ENCODE assay signal across 8 mouse cellular contexts in genomic region chr11:102925351-102925717, GRCm38 (mm10). TPM values are rescaled to one million over a fixed set of nuclear protein-coding genes. Genes with fewer than 3 reads are reported as not detected.
DNase-seq lines count a peak whose midpoint lies in the region; ATAC-seq and TF ChIP-seq lines count a peak whose summit lies in the region.

No protein-coding gene starts in this region.

- peak overlapping the region; percentile 63 for H3K9ac ChIP-seq in hindbrain, embryonic 16.5 days (ENCODE audit: low read depth, low read length)

- no peaks in the 10 kb centered on the region for H3K9me3 ChIP-seq in hindbrain, embryonic 16.5 days (ENCODE audit: control insufficient read depth, low read length)

- peaks cover 4% of the 10 kb centered on the region for H3K4me1 ChIP-seq in hindbrain, embryonic 16.5 days (ENCODE audit: control insufficient read depth, insufficient read depth, low read depth, low read length)

- no peak; the same call in 1 of the 2 replicates for ATAC-seq in hindbrain, embryonic 16.5 days

- H3K4me3 ChIP-seq in gastrocnemius, adult 2 months: peak overlapping the region; percentile 85
- H3K4me3 ChIP-seq in hindbrain, embryonic 16.5 days (ENCODE audit: low read length): peak overlapping the region; percentile 69

- peak; percentile 40; the same call in 1 of the 2 replicates for TF ChIP-seq CTCF in gastrocnemius, adult 2 months (IDR thresholded peaks at IDR 0.05)

- intact Hi-C loops in gastrocnemius, adult 2 months (cut with DNase I): no loop called here

- WGBS in hindbrain, embryonic 16.5 days: under 1% methylated on average over 10 of the region's 10 CpGs

- DNase-seq in gastrocnemius, adult 2 months: no peak
- DNase-seq in gastrocnemius, adult 18-20 months (ENCODE audit: low spot score): no peak
- peak; percentile 75 for DNase-seq in CD4-positive helper T cell, adult 2 months (ENCODE audit: low read depth, low spot score)
- peak; percentile 84 for DNase-seq in embryo, embryonic 10.5 days (ENCODE audit: low spot score)
- peak; percentile 41 for DNase-seq in lung, postnatal 36 days
- DNase-seq in right cerebral cortex, postnatal 10 days (ENCODE audit: low spot score in 2 of 2): no peak
- DNase-seq in layer of hippocampus, postnatal 36 days: no peak

- no peaks in the 10 kb centered on the region for H3K27me3 ChIP-seq in hindbrain, embryonic 16.5 days (replicated peaks; ENCODE audit: control insufficient read depth, insufficient read depth, low read length)

- no peaks in the 10 kb centered on the region for H3K36me3 ChIP-seq in hindbrain, embryonic 16.5 days (ENCODE audit: control insufficient read depth, insufficient read depth, low read length)

- peak overlapping the region; percentile 80 for H3K27ac ChIP-seq in gastrocnemius, adult 2 months
- H3K27ac ChIP-seq in hindbrain, embryonic 16.5 days (ENCODE audit: low read depth, low read length): peak overlapping the region; percentile 81

- peak overlapping the region; percentile 90 for H3K4me2 ChIP-seq in hindbrain, embryonic 16.5 days (ENCODE audit: low read length)

RNA-seq across cellular contexts. Expression of gene Kif18b, which starts 0.4 kb away (rescaled TPM):
- not detected for total RNA-seq in gastrocnemius, adult 2 months (2021)
- not detected for total RNA-seq in gastrocnemius, adult 18-20 months (2021)
- 2.0 and 2.3 TPM in 2 replicates for polyA plus RNA-seq in hindbrain, embryonic 16.5 days (2015; fragmentation: Nextera tagmentation; extraction: Ambion mirVana)
- under 1 TPM; 0.27 to 0.40 TPM for total RNA-seq in layer of hippocampus, postnatal 36 days (2021)

RNA-seq across cellular contexts. Expression of gene C1ql1, which starts 21.2 kb away (rescaled TPM):
- total RNA-seq in gastrocnemius, adult 2 months (2021): not detected
- not detected for total RNA-seq in gastrocnemius, adult 18-20 months (2021)
- 9.0 and 9.9 TPM in 2 replicates for polyA plus RNA-seq in hindbrain, embryonic 16.5 days (2015; fragmentation: Nextera tagmentation; extraction: Ambion mirVana)
- total RNA-seq in layer of hippocampus, postnatal 36 days (2021): 10 to 100 TPM; 16.2 to 18.2 TPM

RNA-seq across cellular contexts. Expression of gene Gfap, which starts 24.6 kb away (rescaled TPM):
- not detected for total RNA-seq in gastrocnemius, adult 2 months (2021)
- total RNA-seq in gastrocnemius, adult 18-20 months (2021): not detected
- polyA plus RNA-seq in hindbrain, embryonic 16.5 days (2015; fragmentation: Nextera tagmentation; extraction: Ambion mirVana): 4.8 and 15.5 TPM in 2 replicates
- total RNA-seq in layer of hippocampus, postnatal 36 days (2021): 100 to 1,000 TPM; 275 to 320 TPM

RNA-seq across cellular contexts. Expression of gene Fam187a, which starts 40.4 kb away (rescaled TPM):
- not detected for total RNA-seq in gastrocnemius, adult 2 months (2021)
- total RNA-seq in gastrocnemius, adult 18-20 months (2021): not detected
- polyA plus RNA-seq in hindbrain, embryonic 16.5 days (2015; fragmentation: Nextera tagmentation; extraction: Ambion mirVana): not detected in 2 replicates
- not detected for total RNA-seq in layer of hippocampus, postnatal 36 days (2021)

RNA-seq across cellular contexts. Expression of gene Ccdc103, which starts 44.3 kb away (rescaled TPM):
- total RNA-seq in gastrocnemius, adult 2 months (2021): not detected
- total RNA-seq in gastrocnemius, adult 18-20 months (2021): not detected
- 2.2 and 2.5 TPM in 2 replicates for polyA plus RNA-seq in hindbrain, embryonic 16.5 days (2015; fragmentation: Nextera tagmentation; extraction: Ambion mirVana)
- 1 to 10 TPM; 1.6 to 2.4 TPM for total RNA-seq in layer of hippocampus, postnatal 36 days (2021)

Comparison
In these comparisons a context has a peak if more than half of its experiments do, and no peak if none do; other contexts are left out.
1. DNase-seq: peak in CD4-positive helper T cell, adult 2 months (single experiment), embryo, embryonic 10.5 days (single experiment) and lung, postnatal 36 days (single experiment); none in gastrocnemius, adult 2 months (single experiment), gastrocnemius, adult 18-20 months (single experiment), right cerebral cortex, postnatal 10 days (0 of 2) and layer of hippocampus, postnatal 36 days (0 of 2).
2. RNA of gene C1ql1, which starts 21.2 kb away (total RNA-seq): 16.2 to 18.2 TPM in layer of hippocampus, postnatal 36 days; not detected in gastrocnemius, adult 2 months and not detected in gastrocnemius, adult 18-20 months; every median in the first group is over 10 times any median in the second.
3. RNA of gene Gfap, which starts 24.6 kb away (total RNA-seq): 275 to 320 TPM in layer of hippocampus, postnatal 36 days; not detected in gastrocnemius, adult 2 months and not detected in gastrocnemius, adult 18-20 months; every median in the first group is over 100 times any median in the second.